12 mouse cellular contexts compared by ENCODE assay signal in genomic region chr15:61308936-61309335, GRCm38 (mm10).
A peak's percentile ranks its signal among the peaks of the same experiment; 100 is the strongest.
DNase-seq lines count a peak whose midpoint lies in the region; ATAC-seq and TF ChIP-seq lines count a peak whose summit lies in the region.
"Had no signal": no experiment of that assay in that cellular context is flagged by ENCODE, and none has a peak within 500 bp of the region (broad histone marks: within the 10 kb centered on the region; RNA-seq: fewer than 3 reads in every experiment).

No protein-coding gene starts in this region.

- no peak overlapping the region for H3K4me2 ChIP-seq in liver, postnatal 0 days (ENCODE audit: low read depth, low read length)
- H3K4me2 ChIP-seq: hindbrain, embryonic 12.5 days; limb, embryonic 15.5 days; neural tube, embryonic 12.5 days had no signal

- no peak overlapping the region for H3ac ChIP-seq in C2C12 (ENCODE audit: control insufficient read depth, insufficient read length, low read depth)

- no peaks in the 10 kb centered on the region for H3K36me3 ChIP-seq in C2C12 (ENCODE audit: control insufficient read depth, insufficient read depth)
- no peaks in the 10 kb centered on the region for H3K36me3 ChIP-seq in liver, postnatal 0 days (replicated peaks; ENCODE audit: insufficient read depth, low read length)
- H3K36me3 ChIP-seq: hindbrain, embryonic 12.5 days; limb, embryonic 15.5 days; neural tube, embryonic 12.5 days had no signal

- no peak for ATAC-seq in granulocyte monocyte progenitor cell, adult 5-6 weeks (replicated peaks; ENCODE audit: poor library complexity, severe bottlenecking)
- no peak for ATAC-seq in liver, postnatal 0 days
- ATAC-seq: forebrain, embryonic 16.5 days had no signal

- no peak overlapping the region for H3K4me3 ChIP-seq in C2C12 (ENCODE audit: insufficient read depth, poor library complexity, severe bottlenecking)
- H3K4me3 ChIP-seq in liver, postnatal 0 days (ENCODE audit: low read depth, low read length) = no peak overlapping the region
- H3K4me3 ChIP-seq: hindbrain, embryonic 12.5 days; limb, embryonic 15.5 days; neural tube, embryonic 12.5 days had no signal

- DNase-seq in 3134 (ENCODE audit: extremely low read depth, insufficient read length, low spot score) = peak; percentile 65
- peak; percentile 93 for DNase-seq in fibroblast of lung, adult 2 months (ENCODE audit: low read depth)
- DNase-seq in kidney, postnatal 25 days = peak; percentile 49 to 59
- DNase-seq in spleen, adult 18-20 months = no peak
- DNase-seq in liver, postnatal 0 days = no peak
- DNase-seq: layer of hippocampus, adult 9-11 months had no signal

- H3K27ac ChIP-seq in liver, postnatal 0 days (ENCODE audit: low read depth) = no peak overlapping the region
- H3K27ac ChIP-seq: hindbrain, embryonic 12.5 days; limb, embryonic 15.5 days; neural tube, embryonic 12.5 days had no signal

- no peak for TF ChIP-seq CTCF in C2C12 (IDR thresholded peaks at IDR 0.05; ENCODE audit: control insufficient read depth, insufficient read depth, insufficient read length)
- no peak for TF ChIP-seq CTCF in liver, postnatal 0 days (IDR thresholded peaks at IDR 0.05; ENCODE audit: low read depth)

- H3K79me2 ChIP-seq in C2C12 (ENCODE audit: control insufficient read depth, insufficient read depth) = no peaks in the 10 kb centered on the region

- TF ChIP-seq EP300 in liver, postnatal 0 days (IDR thresholded peaks at IDR 0.05; ENCODE audit: low read depth) = no peak

- H3K27me3 ChIP-seq in C2C12 (ENCODE audit: control insufficient read depth, insufficient read depth, insufficient read length) = no peaks in the 10 kb centered on the region
- H3K27me3 ChIP-seq in liver, postnatal 0 days (ENCODE audit: insufficient read depth, low read length) = no peaks in the 10 kb centered on the region
- H3K27me3 ChIP-seq: hindbrain, embryonic 12.5 days; limb, embryonic 15.5 days; neural tube, embryonic 12.5 days had no signal

- no peaks in the 10 kb centered on the region for H3K4me1 ChIP-seq in liver, postnatal 0 days (ENCODE audit: insufficient read depth)
- H3K4me1 ChIP-seq: hindbrain, embryonic 12.5 days; limb, embryonic 15.5 days; neural tube, embryonic 12.5 days had no signal

- 71% methylated on average over 4 of the region's 4 CpGs for WGBS in liver, postnatal 0 days (ENCODE audit: insufficient replicate concordance)

- no peak overlapping the region for H3K9ac ChIP-seq in liver, postnatal 0 days (replicated peaks)
- H3K9ac ChIP-seq: hindbrain, embryonic 12.5 days; limb, embryonic 15.5 days; neural tube, embryonic 12.5 days had no signal

- no peaks in the 10 kb centered on the region for H3K79me3 ChIP-seq in C2C12 (ENCODE audit: low read depth)

- H3K9me3 ChIP-seq in liver, postnatal 0 days (ENCODE audit: low read length) = no peaks in the 10 kb centered on the region
- H3K9me3 ChIP-seq: hindbrain, embryonic 12.5 days; limb, embryonic 15.5 days; neural tube, embryonic 12.5 days had no signal

TF ChIP-seq in C2C12, 6 proteins besides CTCF, POLR2A, EP300 and RAD21:
- TF ChIP-seq USF1 (IDR thresholded peaks at IDR 0.05; ENCODE audit: low read depth) (no peak), CEBPB (IDR thresholded peaks at IDR 0.05; ENCODE audit: low read depth) (peak; percentile 88)
TF ChIP-seq in C2C12: peak in this region for 1.

Comparison
In these comparisons a context has a peak if more than half of its experiments do, and no peak if none do; other contexts are left out.
1. DNase-seq: peak in 3134 (single experiment), fibroblast of lung, adult 2 months (single experiment) and kidney, postnatal 25 days (2 of 2); none in spleen, adult 18-20 months (0 of 2) and liver, postnatal 0 days (single experiment).